Mouse (Mus musculus) liver, embryonic 11.5 days (tissue): ENCODE results near the gene Slx1b. TPM values are rescaled to one million over a fixed set of nuclear protein-coding genes. Genes with fewer than 3 reads are reported as not detected.

Source experiments
- ATAC-seq: fragments of 200-750 bp; cut with Nextera tagmentation; replicated peaks from 2 replicates; pipeline ENCODE4 v1.8.0; 2017; ENCODE audit warnings: moderate number of reproducible peaks, mild to moderate bottlenecking, moderate TSS enrichment, moderate library complexity; ENCODE audit not compliant: low FRiP score
- DNase-seq: peaks from one replicate; pipeline ENCODE4 v3.0.0-alpha.2; 2017; ENCODE audit warnings: low spot score
- H3K27ac ChIP-seq: fragments of 300-500 bp; sonication (generic); 2 replicates; pipeline ENCODE4 v1.5.1; 2014; ENCODE audit warnings: mild to moderate bottlenecking, low read depth, low read length, control low read depth
- H3K27me3 ChIP-seq: fragments of 300-500 bp; sonication (generic); replicated peaks from 2 replicates; pipeline ENCODE4 v1.6.1; 2014; ENCODE audit warnings: low read length, mixed read lengths; ENCODE audit not compliant: control insufficient read depth, insufficient read depth
- H3K36me3 ChIP-seq: fragments of 300-500 bp; sonication (generic); 2 replicates; pipeline ENCODE4 v1.6.1; 2014; ENCODE audit warnings: mild to moderate bottlenecking, low read length, moderate library complexity, mixed read lengths; ENCODE audit not compliant: control insufficient read depth, insufficient read depth
- H3K4me1 ChIP-seq: fragments of 300-500 bp; sonication (generic); replicated peaks from 2 replicates; pipeline ENCODE4 v1.6.1; 2014; ENCODE audit warnings: low read length, mixed read lengths; ENCODE audit not compliant: control insufficient read depth, insufficient read depth
- H3K4me2 ChIP-seq: fragments of 300-500 bp; sonication (generic); 2 replicates; pipeline ENCODE4 v1.6.1; 2014; ENCODE audit warnings: mild to moderate bottlenecking, control low read depth, moderate library complexity
- H3K4me3 ChIP-seq: fragments of 300-500 bp; sonication (generic); 2 replicates; pipeline ENCODE4 v1.5.1; 2014; ENCODE audit warnings: low read depth, low read length, control low read depth
- H3K9ac ChIP-seq: fragments of 300-500 bp; sonication (generic); 2 replicates; pipeline ENCODE4 v1.6.1; 2014; ENCODE audit warnings: low read depth, low read length, control low read depth
- H3K9me3 ChIP-seq: fragments of 300-500 bp; sonication (generic); 2 replicates; pipeline ENCODE4 v1.6.1; 2016; ENCODE audit warnings: low read length, inconsistent platforms, mixed read lengths; ENCODE audit not compliant: control insufficient read depth
- WGBS: fragments of 180-500 bp; shearing (Covaris S2); extraction: QIAGEN DNeasy Blood & Tissue Kit; methylation state at CpG from one replicate; pipeline ENCODE4 v1.1.7; 2014; 5-methylcytosine and 5-hydroxymethylcytosine counted together
- polyA plus RNA-seq: library from polyadenylated mRNA; unstranded; fragments of >200 nt; fragmentation: Nextera tagmentation; extraction: Ambion mirVana; gene quantifications from 2 replicates; pipeline ENCODE4 v1.2.1, GENCODE M21; 2014

Gene Slx1b
- polyA plus RNA-seq, 1 experiment from 2014 or later, result 6.6 TPM

GRCm38 (mm10) chr7:126659771-126660170, 35.8 kb downstream of the Slx1b start:
- H3K27ac ChIP-seq, result no peak overlapping the region
- peaks cover 6% of the 10 kb centered on the region; the same call in 1 of the 2 replicates for H3K4me1 ChIP-seq
- H3K9me3 ChIP-seq, result no peaks in the 10 kb centered on the region
- H3K4me3 ChIP-seq, result no peak overlapping the region
- no peak overlapping the region for H3K9ac ChIP-seq
- peaks cover 7% of the 10 kb centered on the region for H3K36me3 ChIP-seq
- WGBS, result 89% methylated on average over 3 of the region's 3 CpGs
- no peak overlapping the region for H3K4me2 ChIP-seq
- H3K27me3 ChIP-seq, result no peaks in the 10 kb centered on the region
- DNase-seq, result no peak
- no peak for ATAC-seq

GRCm38 (mm10) chr7:126657522-126657921, 38.1 kb downstream of the Slx1b start:
- Histone ChIP-seq H3K4me1 (peaks cover 13% of the 10 kb centered on the region), H3K27me3 (no peaks in the 10 kb centered on the region), H3K36me3 (0 out of 2 replicates have a peak, but pooled peaks cover 2% of the 10 kb centered on the region), H3K9ac (no peak overlapping the region), H3K4me2 (no peak overlapping the region), H3K9me3 (no peaks in the 10 kb centered on the region), H3K4me3 (no peak overlapping the region), H3K27ac (no peak overlapping the region)
- ATAC-seq (no peak), DNase-seq (no peak)
- WGBS, result 92% methylated on average over 1 of the region's 1 CpGs

GRCm38 (mm10) chr7:126655695-126656094, 39.9 kb downstream of the Slx1b start:
- ATAC-seq (peak; percentile 39; the same call in 1 of the 2 replicates), DNase-seq (no peak)
- H3K4me3 ChIP-seq, result no peak overlapping the region
- 69% methylated on average over 3 of the region's 3 CpGs for WGBS
- no peaks in the 10 kb centered on the region for H3K9me3 ChIP-seq
- no peaks in the 10 kb centered on the region; the same call in 1 of the 2 replicates for H3K36me3 ChIP-seq
- no peak overlapping the region for H3K9ac ChIP-seq
- peak overlapping the region; percentile 59 for H3K27ac ChIP-seq
- peaks cover 18% of the 10 kb centered on the region for H3K4me1 ChIP-seq
- no peaks in the 10 kb centered on the region for H3K27me3 ChIP-seq
- H3K4me2 ChIP-seq, result no peak overlapping the region

- no peaks in the 10 kb centered on the region for H3K27me3 ChIP-seq
- ATAC-seq, result no peak
- H3K4me1 ChIP-seq, result peaks cover 30% of the 10 kb centered on the region
- no peak overlapping the region for H3K4me2 ChIP-seq
- no peak overlapping the region for H3K9ac ChIP-seq
- H3K36me3 ChIP-seq, result no peaks in the 10 kb centered on the region; the same call in 1 of the 2 replicates
- DNase-seq, result no peak
- no peak overlapping the region for H3K4me3 ChIP-seq
- no peaks in the 10 kb centered on the region for H3K9me3 ChIP-seq
- 71% methylated on average over 2 of the region's 2 CpGs for WGBS
- H3K27ac ChIP-seq, result no peak overlapping the region
These were observed 41.6 kb downstream of the Slx1b start for GRCm38 (mm10) chr7:126653991-126654390.

- DNase-seq (no peak), ATAC-seq (peak; percentile 32; the same call in 1 of the 2 replicates)
- Histone ChIP-seq H3K27me3 (no peaks in the 10 kb centered on the region), H3K9me3 (no peaks in the 10 kb centered on the region), H3K4me2 (peak overlapping the region; percentile 93), H3K9ac (no peak overlapping the region), H3K4me1 (peaks cover 27% of the 10 kb centered on the region), H3K36me3 (no peaks in the 10 kb centered on the region; the same call in 1 of the 2 replicates), H3K4me3 (peak overlapping the region; percentile 21; the same call in 1 of the 2 replicates), H3K27ac (no peak overlapping the region)
- 8% methylated on average over 2 of the region's 2 CpGs for WGBS
These were observed 44.7 kb downstream of the Slx1b start for GRCm38 (mm10) chr7:126650852-126651251.

GRCm38 (mm10) chr7:126649231-126650051, 46.1 kb downstream of the Slx1b start, which contains the start of gene Sgf29:
TSS of gene Sgf29 (plus strand) at chr7:126649309.
- DNase-seq (peak; percentile 95), ATAC-seq (peak; percentile 95)
- H3K4me3 ChIP-seq, result peak within 1 kb of the TSS; percentile 72
- peak within 1 kb of the TSS; percentile 91 for H3K27ac ChIP-seq
- peak within 1 kb of the TSS; percentile 93 for H3K4me2 ChIP-seq
- H3K9ac ChIP-seq, result peak within 1 kb of the TSS; percentile 84
- no peaks in the 10 kb centered on the region for H3K9me3 ChIP-seq
- H3K27me3 ChIP-seq, result no peaks in the 10 kb centered on the region
- no peaks in the 10 kb centered on the region; the same call in 1 of the 2 replicates for H3K36me3 ChIP-seq
- H3K4me1 ChIP-seq, result peaks cover 24% of the 10 kb centered on the region
- 2% methylated on average over 57 of the region's 57 CpGs for WGBS

GRCm38 (mm10) chr7:126648486-126648885, 47.1 kb downstream of the Slx1b start:
- Histone ChIP-seq H3K4me3 (no peak overlapping the region), H3K4me1 (peaks cover 19% of the 10 kb centered on the region), H3K9me3 (no peaks in the 10 kb centered on the region), H3K4me2 (peak overlapping the region; percentile 93), H3K36me3 (no peaks in the 10 kb centered on the region; the same call in 1 of the 2 replicates), H3K27me3 (no peaks in the 10 kb centered on the region), H3K27ac (no peak overlapping the region), H3K9ac (no peak overlapping the region)
- DNase-seq (no peak), ATAC-seq (no peak)
- 75% methylated on average over 4 of the region's 4 CpGs for WGBS

GRCm38 (mm10) chr7:126645708-126646107, 49.9 kb downstream of the Slx1b start:
- no peak for ATAC-seq
- 57% methylated on average over 5 of the region's 5 CpGs for WGBS
- no peak overlapping the region for H3K27ac ChIP-seq

GRCm38 (mm10) chr7:126644914-126645313, 50.7 kb downstream of the Slx1b start:
- peaks cover 6% of the 10 kb centered on the region for H3K4me1 ChIP-seq
- ATAC-seq (no peak), DNase-seq (no peak)
- H3K4me3 ChIP-seq, result no peak overlapping the region
- no peaks in the 10 kb centered on the region for H3K9me3 ChIP-seq
- H3K4me2 ChIP-seq, result no peak overlapping the region
- no peak overlapping the region for H3K9ac ChIP-seq
- no peak overlapping the region for H3K27ac ChIP-seq
- H3K27me3 ChIP-seq, result no peaks in the 10 kb centered on the region
- H3K36me3 ChIP-seq, result no peaks in the 10 kb centered on the region

More at GRCm38 (mm10) chr7:126645708-126646107, 49.9 kb downstream of the Slx1b start:
- H3K4me3 ChIP-seq, result no peak overlapping the region
- H3K27me3 ChIP-seq, result no peaks in the 10 kb centered on the region
- no peak for DNase-seq
- H3K4me1 ChIP-seq, result peaks cover 14% of the 10 kb centered on the region
- H3K4me2 ChIP-seq, result no peak overlapping the region
- H3K36me3 ChIP-seq, result no peaks in the 10 kb centered on the region
- no peak overlapping the region for H3K9ac ChIP-seq
- no peaks in the 10 kb centered on the region for H3K9me3 ChIP-seq
